Mouse (Mus musculus): Measurements from ENCODE around the gene Adprhl1. TPM values are rescaled to one million over a fixed set of nuclear protein-coding genes. Genes with fewer than 3 reads are reported as not detected.
A peak's percentile ranks its signal among the peaks of the same experiment; 100 is the strongest.

Gene Adprhl1
- polyA plus RNA-seq, 1 experiment: 17.8 TPM

DNA sequence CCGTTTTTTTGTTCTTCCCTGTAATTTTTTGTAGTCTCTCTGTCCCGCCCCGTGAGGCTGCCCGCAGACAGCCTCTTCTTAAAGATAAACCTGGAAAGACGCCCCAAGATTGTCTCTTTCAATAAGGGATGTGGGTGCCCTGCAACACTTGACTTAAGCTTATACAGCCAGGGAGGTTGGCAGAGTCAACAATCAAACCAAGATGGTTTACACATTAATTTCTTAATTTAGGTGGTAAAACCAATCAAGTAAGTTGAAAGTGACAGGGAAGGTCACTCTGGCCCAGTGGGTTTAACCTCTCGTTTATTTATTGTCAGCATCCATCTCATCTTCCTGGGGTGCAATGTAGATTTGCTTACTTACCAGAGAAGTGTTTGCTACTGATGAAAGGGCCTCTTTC is 34.7 kb upstream of the Adprhl1 start:
- H3K4me2 ChIP-seq (ENCODE audit: low read depth): peak overlapping the region; percentile 98
- TF ChIP-seq TCF12 (IDR thresholded peaks at IDR 0.05; ENCODE audit: insufficient read depth, poor library complexity, severe bottlenecking) (no peak), SRF (IDR thresholded peaks at IDR 0.05; ENCODE audit: control insufficient read depth, insufficient read length, low read depth) (no peak), POLR2AphosphoS2 (IDR thresholded peaks at IDR 0.05; ENCODE audit: insufficient read length, low read depth) (no peak), E2F4 (IDR thresholded peaks at IDR 0.05; ENCODE audit: insufficient read depth) (no peak), POLR2A (IDR thresholded peaks at IDR 0.05; ENCODE audit: insufficient read length, low read depth) (no peak), MYOG (IDR thresholded peaks at IDR 0.05; ENCODE audit: control insufficient read depth in 1 of 3, insufficient read depth in 1 of 3, insufficient read length in 2 of 3, low read depth in 2 of 3) (no peak)
- peak overlapping the region; percentile 90 for H3K4me3 ChIP-seq
- H3ac ChIP-seq (ENCODE audit: control insufficient read depth, insufficient read length): peak overlapping the region; percentile 58
- no peaks in the 10 kb centered on the region for H3K27me3 ChIP-seq (ENCODE audit: control insufficient read depth, insufficient read depth, insufficient read length)
- peaks cover 19% of the 10 kb centered on the region for H3K79me2 ChIP-seq (ENCODE audit: control insufficient read depth, insufficient read depth)
- H3K36me3 ChIP-seq (ENCODE audit: control insufficient read depth, insufficient read depth): peaks cover 3% of the 10 kb centered on the region

- peaks cover 20% of the 10 kb centered on the region for H3K79me2 ChIP-seq (ENCODE audit: control insufficient read depth, insufficient read depth)
- H3K27me3 ChIP-seq (ENCODE audit: control insufficient read depth, insufficient read depth, insufficient read length): no peaks in the 10 kb centered on the region
- TF ChIP-seq USF1 (IDR thresholded peaks at IDR 0.05; ENCODE audit: low read depth) (no peak), MYOD1 (IDR thresholded peaks at IDR 0.05; ENCODE audit: control insufficient read depth in 1 of 3, insufficient read length in 2 of 3, low read depth in 2 of 3) (peak in 1 of 3 experiments; percentile 1), TCF12 (IDR thresholded peaks at IDR 0.05; ENCODE audit: insufficient read depth, poor library complexity, severe bottlenecking) (no peak), REST (IDR thresholded peaks at IDR 0.05; ENCODE audit: insufficient read depth, insufficient read length) (no peak), POLR2A (IDR thresholded peaks at IDR 0.05; ENCODE audit: insufficient read length, low read depth) (peak; percentile 79), CEBPB (IDR thresholded peaks at IDR 0.05; ENCODE audit: insufficient read depth, poor library complexity, severe bottlenecking) (no peak), E2F4 (IDR thresholded peaks at IDR 0.05; ENCODE audit: insufficient read depth) (no peak), POLR2AphosphoS2 (IDR thresholded peaks at IDR 0.05; ENCODE audit: insufficient read length, low read depth) (peak; percentile 76), SRF (IDR thresholded peaks at IDR 0.05; ENCODE audit: control insufficient read depth, insufficient read length, low read depth) (no peak), MAX (IDR thresholded peaks at IDR 0.05; ENCODE audit: low read depth) (no peak), MYOG (IDR thresholded peaks at IDR 0.05; ENCODE audit: control insufficient read depth in 1 of 3, insufficient read depth in 1 of 3, insufficient read length in 2 of 3, low read depth in 2 of 3) (peak in 1 of 3 experiments; percentile 15), TCF3 (IDR thresholded peaks at IDR 0.05; ENCODE audit: insufficient read length, low read depth) (no peak)
- H3K4me2 ChIP-seq (ENCODE audit: low read depth): peak within 1 kb of the TSS; percentile 98
- H3ac ChIP-seq (ENCODE audit: control insufficient read depth, insufficient read length): peak within 1 kb of the TSS; percentile 58
- peak within 1 kb of the TSS; percentile 90 for H3K4me3 ChIP-seq
- no peaks in the 10 kb centered on the region for H3K36me3 ChIP-seq (ENCODE audit: control insufficient read depth, insufficient read depth)
These were observed 34.0 kb upstream of the Adprhl1 start, which contains the start of the genes Dcun1d2 and Tmco3 for GRCm38 (mm10) chr8:13287692-13288623. TSS of gene Dcun1d2 (minus strand) at chr8:13288131. TSS of gene Tmco3 (plus strand) at chr8:13288190.

DNA sequence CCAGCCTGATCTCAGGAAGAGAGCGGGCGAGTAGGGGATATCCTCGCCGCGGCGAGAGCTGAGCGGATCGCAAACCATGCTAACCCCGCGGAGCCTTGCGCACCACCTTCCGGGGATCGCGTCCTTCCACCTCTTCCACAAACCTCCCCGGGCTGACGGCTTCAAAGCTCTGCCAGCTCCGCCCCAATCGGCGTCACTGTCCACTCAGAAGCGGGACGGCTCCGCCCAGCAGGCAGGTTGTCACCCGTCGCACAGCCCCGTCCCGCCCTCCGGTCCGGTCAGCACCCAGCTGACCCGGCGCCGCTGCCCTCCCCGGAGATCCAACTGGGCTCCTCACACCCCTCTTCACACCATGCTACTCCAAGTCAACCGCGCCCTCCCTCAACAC is 33.3 kb upstream of the Adprhl1 start:
- Histone ChIP-seq H3ac (ENCODE audit: control insufficient read depth, insufficient read length) (peak overlapping the region; percentile 58), H3K36me3 (ENCODE audit: control insufficient read depth, insufficient read depth) (no peaks in the 10 kb centered on the region)
- TF ChIP-seq REST (IDR thresholded peaks at IDR 0.05; ENCODE audit: insufficient read depth, insufficient read length) (no peak), TCF3 (IDR thresholded peaks at IDR 0.05; ENCODE audit: insufficient read length, low read depth) (no peak), E2F4 (IDR thresholded peaks at IDR 0.05; ENCODE audit: insufficient read depth) (no peak), TCF12 (IDR thresholded peaks at IDR 0.05; ENCODE audit: insufficient read depth, poor library complexity, severe bottlenecking) (no peak), SRF (IDR thresholded peaks at IDR 0.05; ENCODE audit: control insufficient read depth, insufficient read length, low read depth) (no peak), POLR2A (IDR thresholded peaks at IDR 0.05; ENCODE audit: insufficient read length, low read depth) (peak; percentile 66), MYOD1 (IDR thresholded peaks at IDR 0.05; ENCODE audit: control insufficient read depth in 1 of 3, insufficient read length in 2 of 3, low read depth in 2 of 3) (no peak), MYOG (IDR thresholded peaks at IDR 0.05; ENCODE audit: control insufficient read depth in 1 of 3, insufficient read depth in 1 of 3, insufficient read length in 2 of 3, low read depth in 2 of 3) (peak in 1 of 3 experiments; percentile 12), MAX (IDR thresholded peaks at IDR 0.05; ENCODE audit: low read depth) (no peak), CEBPB (IDR thresholded peaks at IDR 0.05; ENCODE audit: insufficient read depth, poor library complexity, severe bottlenecking) (no peak), USF1 (IDR thresholded peaks at IDR 0.05; ENCODE audit: low read depth) (no peak), POLR2AphosphoS2 (IDR thresholded peaks at IDR 0.05; ENCODE audit: insufficient read length, low read depth) (no peak)

GRCm38 (mm10) chr8:13283200-13283599 is 29.2 kb upstream of the Adprhl1 start:
- H3K4me2 ChIP-seq (ENCODE audit: low read depth): no peak overlapping the region
- TF ChIP-seq MYOG (IDR thresholded peaks at IDR 0.05; ENCODE audit: control insufficient read depth in 1 of 3, insufficient read depth in 1 of 3, insufficient read length in 2 of 3, low read depth in 2 of 3) (no peak), MYOD1 (IDR thresholded peaks at IDR 0.05; ENCODE audit: control insufficient read depth in 1 of 3, insufficient read length in 2 of 3, low read depth in 2 of 3) (no peak), REST (IDR thresholded peaks at IDR 0.05; ENCODE audit: insufficient read depth, insufficient read length) (no peak), E2F4 (IDR thresholded peaks at IDR 0.05; ENCODE audit: insufficient read depth) (no peak), SRF (IDR thresholded peaks at IDR 0.05; ENCODE audit: control insufficient read depth, insufficient read length, low read depth) (no peak), USF1 (IDR thresholded peaks at IDR 0.05; ENCODE audit: low read depth) (no peak), TCF3 (IDR thresholded peaks at IDR 0.05; ENCODE audit: insufficient read length, low read depth) (no peak), MAX (IDR thresholded peaks at IDR 0.05; ENCODE audit: low read depth) (no peak), POLR2A (IDR thresholded peaks at IDR 0.05; ENCODE audit: insufficient read length, low read depth) (no peak), TCF12 (IDR thresholded peaks at IDR 0.05; ENCODE audit: insufficient read depth, poor library complexity, severe bottlenecking) (no peak), POLR2AphosphoS2 (IDR thresholded peaks at IDR 0.05; ENCODE audit: insufficient read length, low read depth) (no peak), CEBPB (IDR thresholded peaks at IDR 0.05; ENCODE audit: insufficient read depth, poor library complexity, severe bottlenecking) (no peak)
- H3K4me3 ChIP-seq: no peak overlapping the region
- no peaks in the 10 kb centered on the region for H3K27me3 ChIP-seq (ENCODE audit: control insufficient read depth, insufficient read depth, insufficient read length)
- no peak overlapping the region for H3ac ChIP-seq (ENCODE audit: control insufficient read depth, insufficient read length)
- peaks cover 1% of the 10 kb centered on the region for H3K36me3 ChIP-seq (ENCODE audit: control insufficient read depth, insufficient read depth)
- H3K79me2 ChIP-seq (ENCODE audit: control insufficient read depth, insufficient read depth): peaks cover 27% of the 10 kb centered on the region

More for the DNA sequence above, 33.3 kb upstream of the Adprhl1 start:
- peaks cover 26% of the 10 kb centered on the region for H3K79me2 ChIP-seq (ENCODE audit: control insufficient read depth, insufficient read depth)
- H3K27me3 ChIP-seq (ENCODE audit: control insufficient read depth, insufficient read depth, insufficient read length): no peaks in the 10 kb centered on the region
- peak overlapping the region; percentile 90 for H3K4me3 ChIP-seq
- H3K4me2 ChIP-seq (ENCODE audit: low read depth): peak overlapping the region; percentile 90
